Mouse (Mus musculus) monocyte, adult 5-6 weeks (primary cell): ENCODE data around the gene Lrp4. TPM values are rescaled to one million over a fixed set of nuclear protein-coding genes. Genes with fewer than 3 reads are reported as not detected.
A peak's percentile ranks its signal among the peaks of the same experiment; 100 is the strongest.

ENCODE experiments used
- ATAC-seq: fragments of 153-309, 156-312 bp; replicated peaks from 2 replicates; pipeline ENCODE4 v1.8.0; 2017; ENCODE audit warnings: mild to moderate bottlenecking; ENCODE audit not compliant: low TSS enrichment, insufficient number of reproducible peaks, severe bottlenecking, poor library complexity, low FRiP score
- total RNA-seq: library from RNA; stranded (forward); fragments of 200-1000, 200-491, 200-594 nt; gene quantifications from 3 replicates; pipeline ENCODE4 v1.2.3, GENCODE M21; 2017

Lrp4 gene
- total RNA-seq, result 1.4 to 2.5 TPM (median 1.6 TPM) in 3 replicates

GRCm38 (mm10) chr2:91457259-91457655 is at the start of gene Lrp4:
TSS of gene Lrp4 (plus strand) at chr2:91457511.
- no peak for ATAC-seq

GRCm38 (mm10) chr2:91408031-91408430 is 49.3 kb upstream of the Lrp4 start:
- ATAC-seq, result no peak

- no peak for ATAC-seq
Observed at GRCm38 (mm10) chr2:91411473-91411872, 45.8 kb upstream of the Lrp4 start.

- peak; percentile 98 for ATAC-seq
Observed at GRCm38 (mm10) chr2:91412361-91412760, 45.0 kb upstream of the Lrp4 start.

GRCm38 (mm10) chr2:91413811-91414210 is 43.5 kb upstream of the Lrp4 start:
- no peak for ATAC-seq

- no peak for ATAC-seq
Observed at GRCm38 (mm10) chr2:91421641-91422040, 35.7 kb upstream of the Lrp4 start.

- no peak for ATAC-seq
Observed at GRCm38 (mm10) chr2:91424061-91424720, 33.1 kb upstream of the Lrp4 start.

GRCm38 (mm10) chr2:91426321-91426720 is 31.0 kb upstream of the Lrp4 start:
- ATAC-seq, result no peak

GRCm38 (mm10) chr2:91429146-91429545 is 28.2 kb upstream of the Lrp4 start:
- no peak for ATAC-seq

- ATAC-seq, result no peak
Observed at GRCm38 (mm10) chr2:91429915-91430599, 27.3 kb upstream of the Lrp4 start.

GRCm38 (mm10) chr2:91430600-91430919 is 26.8 kb upstream of the Lrp4 start:
- no peak for ATAC-seq

GRCm38 (mm10) chr2:91436713-91437112 is 20.6 kb upstream of the Lrp4 start:
- no peak for ATAC-seq

- no peak for ATAC-seq
Observed at GRCm38 (mm10) chr2:91437116-91437815, 20.0 kb upstream of the Lrp4 start.

GRCm38 (mm10) chr2:91439271-91439670 is 18.0 kb upstream of the Lrp4 start:
- ATAC-seq, result no peak

- no peak for ATAC-seq
Observed at GRCm38 (mm10) chr2:91439876-91440275, 17.4 kb upstream of the Lrp4 start.

- no peak for ATAC-seq
Observed at GRCm38 (mm10) chr2:91440686-91441085, 16.6 kb upstream of the Lrp4 start.

GRCm38 (mm10) chr2:91441715-91442114 is 15.6 kb upstream of the Lrp4 start:
- no peak for ATAC-seq

GRCm38 (mm10) chr2:91442241-91442640 is 15.1 kb upstream of the Lrp4 start:
- no peak for ATAC-seq

- ATAC-seq, result peak; percentile 99
Observed at GRCm38 (mm10) chr2:91444286-91444892, 12.9 kb upstream of the Lrp4 start, which contains the start of gene 1110051M20Rik. TSS of gene 1110051M20Rik (minus strand) at chr2:91444704.
